Mouse (Mus musculus): ENCODE data around the gene H60b. TPM values are rescaled to one million over a fixed set of nuclear protein-coding genes. Genes with fewer than 3 reads are reported as not detected.
"Not testable (repeated sequence)": the region's sequence is repeated elsewhere in the genome, so short reads cannot be mapped to it uniquely, and the experiment has no call there.

The H60b gene
- under 1 TPM in 1 of 2 experiments, not detected in 1; 0.47 TPM for total RNA-seq (2021)
- long read RNA-seq, experiment 1 = 0 reads
- long read RNA-seq, experiment 2 = 0 reads

GRCm38 (mm10) chr10:22158310-22158999, at the start of gene H60b, which contains the start of gene Raet1e:
Gene H60b, plus strand, starts transcription at chr10:22158586.
Gene Raet1e, plus strand, starts transcription at chr10:22158569.
- not testable (repeated sequence) for H3K4me3 ChIP-seq; DNase-seq (ENCODE audit: extremely low spot score in 1 of 2, low spot score in 2 of 2); H3K27ac ChIP-seq
- intact Hi-C loops (cut with DNase I) = loop anchor here (10.0 kb wide), 1 partner anchor 686 kb away; no protein-coding TSS in a partner anchor

GRCm38 (mm10) chr10:22140665-22141280, 17.6 kb upstream of the H60b start:
- DNase-seq (ENCODE audit: extremely low spot score in 1 of 2, low spot score in 2 of 2) = peak; percentile 47 to 74
- Histone ChIP-seq H3K4me3 (peak overlapping the region; percentile 39), H3K27ac (no peak overlapping the region)
- intact Hi-C loops (cut with DNase I) = loop anchor here (10.0 kb wide), 2 partner anchors 106 to 434 kb away; no protein-coding TSS in a partner anchor
- TF ChIP-seq CTCF (IDR thresholded peaks at IDR 0.05) = peak; percentile 80

GRCm38 (mm10) chr10:22142194-22142593, 16.2 kb upstream of the H60b start:
- intact Hi-C loops (cut with DNase I) = loop anchor here (10.0 kb wide), 2 partner anchors 107 to 433 kb away; no protein-coding TSS in a partner anchor
- not testable (repeated sequence) for DNase-seq (ENCODE audit: extremely low spot score in 1 of 2, low spot score in 2 of 2)

GRCm38 (mm10) chr10:22142926-22143325, 15.5 kb upstream of the H60b start:
- no peak overlapping the region for H3K4me3 ChIP-seq
- intact Hi-C loops (cut with DNase I) = loop anchor here (10.0 kb wide), 2 partner anchors 108 to 432 kb away; no protein-coding TSS in a partner anchor

More at GRCm38 (mm10) chr10:22142194-22142593, 16.2 kb upstream of the H60b start:
- not testable (repeated sequence) for H3K27ac ChIP-seq, H3K4me3 ChIP-seq

GRCm38 (mm10) chr10:22148441-22149072, 9.8 kb upstream of the H60b start:
- peak overlapping the region; percentile 51 for H3K4me3 ChIP-seq
- TF ChIP-seq CTCF (IDR thresholded peaks at IDR 0.05) = peak; percentile 21
- peak; percentile 32 to 39 for DNase-seq (ENCODE audit: extremely low spot score in 1 of 2, low spot score in 2 of 2)
- intact Hi-C loops (cut with DNase I) = loop anchor here (10.0 kb wide), 2 partner anchors 114 to 426 kb away; no protein-coding TSS in a partner anchor
- 0 out of 2 replicates have a peak overlapping the region, but pooled peaks have one; percentile 44 for H3K27ac ChIP-seq

More at GRCm38 (mm10) chr10:22142926-22143325, 15.5 kb upstream of the H60b start:
- no peak for TF ChIP-seq CTCF (IDR thresholded peaks at IDR 0.05)
- no peak overlapping the region for H3K27ac ChIP-seq
- DNase-seq (ENCODE audit: extremely low spot score in 1 of 2, low spot score in 2 of 2) = no peak

GRCm38 (mm10) chr10:22149073-22149690, 9.2 kb upstream of the H60b start, which contains the start of gene E030030I06Rik:
Gene E030030I06Rik, minus strand, starts transcription at chr10:22149270.
- no peak for TF ChIP-seq CTCF (IDR thresholded peaks at IDR 0.05)
- Histone ChIP-seq H3K4me3 (peak within 1 kb of the TSS; percentile 51), H3K27ac (0 out of 2 replicates have a peak within 1 kb of the TSS, but pooled peaks have one; percentile 44)
- intact Hi-C loops (cut with DNase I) = loop anchor here (10.0 kb wide), 2 partner anchors 114 to 426 kb away; no protein-coding TSS in a partner anchor
- DNase-seq (ENCODE audit: extremely low spot score in 1 of 2, low spot score in 2 of 2) = peak in 1 of 2 experiments; percentile 23

GRCm38 (mm10) chr10:22149691-22150465, 8.5 kb upstream of the H60b start:
- no peak for TF ChIP-seq CTCF (IDR thresholded peaks at IDR 0.05)
- H3K4me3 ChIP-seq = peak overlapping the region; percentile 51
- DNase-seq (ENCODE audit: extremely low spot score in 1 of 2, low spot score in 2 of 2) = no peak
- no peak overlapping the region for H3K27ac ChIP-seq
- intact Hi-C loops (cut with DNase I) = loop anchor here (5.0 to 10.0 kb wide), 5 partner anchors 115 to 1197 kb away; no protein-coding TSS in a partner anchor

GRCm38 (mm10) chr10:22150593-22150992, 7.8 kb upstream of the H60b start:
- H3K27ac ChIP-seq = no peak overlapping the region
- no peak for DNase-seq (ENCODE audit: extremely low spot score in 1 of 2, low spot score in 2 of 2)
- TF ChIP-seq CTCF (IDR thresholded peaks at IDR 0.05) = no peak
- H3K4me3 ChIP-seq = no peak overlapping the region
- intact Hi-C loops (cut with DNase I) = loop anchor here (5.0 to 10.0 kb wide), 3 partner anchors 667 to 1197 kb away; no protein-coding TSS in a partner anchor

GRCm38 (mm10) chr10:22151056-22151862, 7.1 kb upstream of the H60b start:
- H3K27ac ChIP-seq; H3K4me3 ChIP-seq; DNase-seq (ENCODE audit: extremely low spot score in 1 of 2, low spot score in 2 of 2): not testable (repeated sequence)
- intact Hi-C loops (cut with DNase I) = loop anchor here (5.0 to 10.0 kb wide), 3 partner anchors 666 to 1196 kb away; no protein-coding TSS in a partner anchor

GRCm38 (mm10) chr10:22151863-22152640, 6.3 kb upstream of the H60b start:
- DNase-seq (ENCODE audit: extremely low spot score in 1 of 2, low spot score in 2 of 2); H3K4me3 ChIP-seq; H3K27ac ChIP-seq: not testable (repeated sequence)
- intact Hi-C loops (cut with DNase I) = loop anchor here (5.0 to 10.0 kb wide), 3 partner anchors 665 to 1195 kb away; no protein-coding TSS in a partner anchor

GRCm38 (mm10) chr10:22153147-22153690, 5.2 kb upstream of the H60b start:
- not testable (repeated sequence) for H3K4me3 ChIP-seq; DNase-seq (ENCODE audit: extremely low spot score in 1 of 2, low spot score in 2 of 2); H3K27ac ChIP-seq
- intact Hi-C loops (cut with DNase I) = loop anchor here (5.0 to 10.0 kb wide), 3 partner anchors 664 to 1194 kb away; no protein-coding TSS in a partner anchor

GRCm38 (mm10) chr10:22154127-22154526, 4.3 kb upstream of the H60b start:
- H3K27ac ChIP-seq = not testable (repeated sequence)

More at GRCm38 (mm10) chr10:22154127-22154526, 4.3 kb upstream of the H60b start:
- H3K4me3 ChIP-seq; DNase-seq (ENCODE audit: extremely low spot score in 1 of 2, low spot score in 2 of 2): not testable (repeated sequence)
- intact Hi-C loops (cut with DNase I) = loop anchor here (5.0 to 10.0 kb wide), 3 partner anchors 663 to 1193 kb away; no protein-coding TSS in a partner anchor
